In the genomic region with DNA sequence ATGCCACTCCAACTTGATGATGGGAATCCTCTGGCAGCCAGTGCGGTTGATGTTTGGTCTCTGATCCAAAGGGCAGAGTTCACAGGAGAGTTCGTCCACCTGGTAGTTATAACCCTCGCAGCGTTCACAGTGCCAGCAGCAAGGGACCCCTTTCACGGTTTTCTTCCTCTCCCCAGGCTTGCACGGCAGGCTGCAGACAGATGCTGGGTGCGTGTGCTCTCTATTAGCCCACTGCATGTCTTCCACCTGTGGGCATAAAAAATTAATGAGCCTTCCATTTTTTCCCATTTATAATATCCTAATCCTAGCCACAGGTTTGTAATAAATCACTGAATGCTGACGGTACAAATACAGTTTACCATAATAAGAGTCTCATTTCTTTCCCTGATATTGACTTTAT, we compare ENCODE assay signal across 16 mouse cellular contexts.
"Had no signal": no experiment of that assay in that cellular context is flagged by ENCODE, and none has a peak within 500 bp of the region (broad histone marks: within the 10 kb centered on the region; RNA-seq: fewer than 3 reads in every experiment).

No protein-coding gene starts in this region.

- H3K4me2 ChIP-seq: neural tube, embryonic 12.5 days; neural tube, embryonic 13.5 days; stomach, embryonic 15.5 days had no signal

- DNase-seq: retina, postnatal 1 day; right cerebral cortex, adult 18-20 months; right cerebral cortex, postnatal 14 days; right cerebral cortex, postnatal 25 days; right cerebral cortex, postnatal 4 days; spleen, adult 18-20 months; thymus, adult 18-20 months; thymus, adult 2 months; thymus, postnatal 14 days; thymus, postnatal 25 days; thymus, postnatal 36 days; thymus, postnatal 4 days had no signal

- H3K27me3 ChIP-seq: neural tube, embryonic 12.5 days; neural tube, embryonic 13.5 days; stomach, embryonic 15.5 days had no signal

- H3K36me3 ChIP-seq: neural tube, embryonic 12.5 days; neural tube, embryonic 13.5 days; stomach, embryonic 15.5 days had no signal

- H3K9ac ChIP-seq: neural tube, embryonic 12.5 days; neural tube, embryonic 13.5 days; stomach, embryonic 15.5 days had no signal

- H3K9me3 ChIP-seq: neural tube, embryonic 12.5 days; neural tube, embryonic 13.5 days; stomach, embryonic 15.5 days had no signal

- H3K27ac ChIP-seq: neural tube, embryonic 12.5 days; neural tube, embryonic 13.5 days; stomach, embryonic 15.5 days; stomach, postnatal 0 days had no signal

- H3K4me1 ChIP-seq: neural tube, embryonic 12.5 days; neural tube, embryonic 13.5 days; stomach, embryonic 15.5 days had no signal

- H3K4me3 ChIP-seq: neural tube, embryonic 12.5 days; neural tube, embryonic 13.5 days; stomach, embryonic 15.5 days had no signal
